Mouse (Mus musculus) midbrain, postnatal 0 days (tissue): ENCODE measurements at regions not wholly inside any gene's neighbourhood (a gene's known extent, or its start where the extent isn't known, plus 50 kb on each side); places are given as distances from the start of the nearest gene placed in this dataset.
A peak's percentile ranks its signal among the peaks of the same experiment; 100 is the strongest.

Source experiments
- ATAC-seq: fragments of 200-750 bp; cut with Nextera tagmentation; 2 replicates; pipeline ENCODE4 v1.8.0; 2017; ENCODE audit warnings: moderate number of reproducible peaks, mild to moderate bottlenecking, moderate TSS enrichment, moderate library complexity; ENCODE audit not compliant: low FRiP score
- DNase-seq: peaks from one replicate; pipeline ENCODE4 v3.0.0-alpha.2; 2015; ENCODE audit warnings: low spot score
- H3K27ac ChIP-seq: fragments of 300-500 bp; sonication (generic); 2 replicates; pipeline ENCODE4 v1.5.1; 2014; ENCODE audit warnings: low read depth, mild to moderate bottlenecking, low read length, mixed read lengths
- H3K27me3 ChIP-seq: fragments of 300-500 bp; sonication (generic); 2 replicates; pipeline ENCODE4 v1.6.1; 2014; ENCODE audit warnings: low read length, control low read depth, mixed read lengths; ENCODE audit not compliant: insufficient read depth
- H3K36me3 ChIP-seq: fragments of 300-500 bp; sonication (generic); 2 replicates; pipeline ENCODE4 v1.6.1; 2014; ENCODE audit warnings: low read length, control low read depth, mixed read lengths; ENCODE audit not compliant: insufficient read depth
- H3K4me1 ChIP-seq: fragments of 300-500 bp; sonication (generic); 2 replicates; pipeline ENCODE4 v1.6.1; 2014; ENCODE audit warnings: mild to moderate bottlenecking, control low read depth, antibody characterized with exemption, low read length, mixed read lengths; ENCODE audit not compliant: insufficient read depth
- H3K4me2 ChIP-seq: fragments of 300-500 bp; sonication (generic); 2 replicates; pipeline ENCODE4 v1.6.1; 2014; ENCODE audit warnings: low read depth, mild to moderate bottlenecking, low read length, mixed read lengths; ENCODE audit not compliant: poor library complexity, severe bottlenecking
- H3K4me3 ChIP-seq: fragments of 300-500 bp; sonication (generic); 2 replicates; pipeline ENCODE4 v1.5.1; 2014; ENCODE audit warnings: low read depth, mild to moderate bottlenecking, low read length, moderate library complexity
- H3K9ac ChIP-seq: fragments of 300-500 bp; sonication (generic); replicated peaks from 2 replicates; pipeline ENCODE4 v1.6.1; 2014; ENCODE audit warnings: mild to moderate bottlenecking, low read length, moderate library complexity, mixed read lengths; ENCODE audit not compliant: poor library complexity, severe bottlenecking
- H3K9me3 ChIP-seq: fragments of 300-500 bp; sonication (generic); 2 replicates; pipeline ENCODE4 v1.6.1; 2016; ENCODE audit warnings: low read length, control low read depth
- CTCF ChIP-seq: IDR thresholded peaks from 2 replicates; pipeline ENCODE4 v1.5.1; 2016; ENCODE audit warnings: antibody characterized with exemption, mild to moderate bottlenecking
- WGBS: fragments of 180-500 bp; shearing (Covaris S2); extraction: QIAGEN DNeasy Blood & Tissue Kit; methylation state at CpG from one replicate; pipeline ENCODE4 v1.1.7; 2014; 5-methylcytosine and 5-hydroxymethylcytosine counted together

- no peak for TF ChIP-seq CTCF
- Histone ChIP-seq H3K27me3 (no peaks in the 10 kb centered on the region), H3K36me3 (no peaks in the 10 kb centered on the region), H3K9me3 (no peaks in the 10 kb centered on the region), H3K4me1 (no peaks in the 10 kb centered on the region), H3K4me2 (no peak overlapping the region), H3K4me3 (no peak overlapping the region), H3K9ac (no peak overlapping the region), H3K27ac (no peak overlapping the region)
- 74% methylated on average over 8 of the region's 8 CpGs for WGBS
- DNase-seq (no peak), ATAC-seq (no peak)
Measured at GRCm38 (mm10) chr13:6000559-6001217, 139.4 kb downstream of the Klf6 start.

- DNase-seq (no peak), ATAC-seq (no peak)
- 83% methylated on average over 3 of the region's 3 CpGs for WGBS
- H3K36me3 ChIP-seq: no peaks in the 10 kb centered on the region
- no peak overlapping the region for H3K4me2 ChIP-seq
- no peak overlapping the region for H3K9ac ChIP-seq
- H3K27me3 ChIP-seq: no peaks in the 10 kb centered on the region
- no peaks in the 10 kb centered on the region for H3K9me3 ChIP-seq
- TF ChIP-seq CTCF: no peak
- no peaks in the 10 kb centered on the region for H3K4me1 ChIP-seq
- no peak overlapping the region for H3K4me3 ChIP-seq
- H3K27ac ChIP-seq: no peak overlapping the region
Measured at GRCm38 (mm10) chr13:6001218-6001564, 139.9 kb downstream of the Klf6 start.

GRCm38 (mm10) chr13:6005901-6006300 is 144.6 kb downstream of the Klf6 start:
- no peak overlapping the region for H3K4me2 ChIP-seq
- H3K9me3 ChIP-seq: no peaks in the 10 kb centered on the region
- no peaks in the 10 kb centered on the region for H3K27me3 ChIP-seq
- peak; percentile 69 for DNase-seq
- no peak overlapping the region for H3K4me3 ChIP-seq
- H3K4me1 ChIP-seq: no peaks in the 10 kb centered on the region
- H3K36me3 ChIP-seq: no peaks in the 10 kb centered on the region
- ATAC-seq: no peak
- H3K27ac ChIP-seq: no peak overlapping the region
- 92% methylated on average over 6 of the region's 6 CpGs for WGBS
- TF ChIP-seq CTCF: no peak
- no peak overlapping the region for H3K9ac ChIP-seq

GRCm38 (mm10) chr13:6009671-6010070 is 148.4 kb downstream of the Klf6 start:
- no peaks in the 10 kb centered on the region for H3K9me3 ChIP-seq
- no peak overlapping the region for H3K4me3 ChIP-seq
- no peak overlapping the region for H3K4me2 ChIP-seq
- 61% methylated on average over 1 of the region's 1 CpGs for WGBS
- no peak for ATAC-seq
- no peak for TF ChIP-seq CTCF
- DNase-seq: no peak
- no peak overlapping the region for H3K9ac ChIP-seq
- no peaks in the 10 kb centered on the region for H3K27me3 ChIP-seq
- H3K27ac ChIP-seq: no peak overlapping the region
- no peaks in the 10 kb centered on the region for H3K4me1 ChIP-seq
- H3K36me3 ChIP-seq: no peaks in the 10 kb centered on the region

- no peak for DNase-seq
- no peak overlapping the region for H3K27ac ChIP-seq
- ATAC-seq: no peak
- H3K4me1 ChIP-seq: no peaks in the 10 kb centered on the region
- H3K4me3 ChIP-seq: no peak overlapping the region
- no peaks in the 10 kb centered on the region for H3K9me3 ChIP-seq
- no peaks in the 10 kb centered on the region for H3K36me3 ChIP-seq
- 94% methylated on average over 4 of the region's 4 CpGs for WGBS
- no peak overlapping the region for H3K9ac ChIP-seq
- TF ChIP-seq CTCF: no peak
- H3K4me2 ChIP-seq: no peak overlapping the region
- H3K27me3 ChIP-seq: no peaks in the 10 kb centered on the region
Measured at GRCm38 (mm10) chr13:6027207-6027606, 165.9 kb downstream of the Klf6 start.

- no peak for TF ChIP-seq CTCF
Measured at GRCm38 (mm10) chr13:6028878-6029277, 167.6 kb downstream of the Klf6 start.

More at GRCm38 (mm10) chr13:6028878-6029277, 167.6 kb downstream of the Klf6 start:
- H3K27ac ChIP-seq: no peak overlapping the region
- no peak overlapping the region for H3K4me3 ChIP-seq
- no peak overlapping the region for H3K9ac ChIP-seq
- no peaks in the 10 kb centered on the region for H3K36me3 ChIP-seq
- ATAC-seq (no peak), DNase-seq (no peak)
- WGBS: 49% methylated on average over 4 of the region's 4 CpGs
- H3K27me3 ChIP-seq: no peaks in the 10 kb centered on the region
- no peaks in the 10 kb centered on the region for H3K9me3 ChIP-seq
- H3K4me2 ChIP-seq: no peak overlapping the region
- H3K4me1 ChIP-seq: no peaks in the 10 kb centered on the region
